Mouse (Mus musculus) G1E (cell line): ENCODE results near the gene Plin3.

Experiments used
- CTCF ChIP-seq: IDR thresholded peaks from 2 replicates; pipeline ENCODE4 v1.5.1; 2012; ENCODE audit warnings: low read depth, low read length, inconsistent platforms, mixed read lengths
- GATA1 ChIP-seq: IDR thresholded peaks from 2 replicates; pipeline ENCODE4 v1.6.1; 2012; ENCODE audit warnings: borderline replicate concordance, low read length, inconsistent platforms, mixed read lengths
- POLR2AphosphoS5 ChIP-seq: IDR thresholded peaks from 2 replicates; pipeline ENCODE4 v1.6.1; 2012; ENCODE audit warnings: low read depth, low read length, inconsistent platforms; ENCODE audit not compliant: insufficient replicate concordance
- TAL1 ChIP-seq: conservative IDR thresholded peaks from 2 replicates; pipeline ENCODE4 v1.6.1; 2012; ENCODE audit warnings: low read depth, low read length, inconsistent platforms, mixed read lengths

DNA sequence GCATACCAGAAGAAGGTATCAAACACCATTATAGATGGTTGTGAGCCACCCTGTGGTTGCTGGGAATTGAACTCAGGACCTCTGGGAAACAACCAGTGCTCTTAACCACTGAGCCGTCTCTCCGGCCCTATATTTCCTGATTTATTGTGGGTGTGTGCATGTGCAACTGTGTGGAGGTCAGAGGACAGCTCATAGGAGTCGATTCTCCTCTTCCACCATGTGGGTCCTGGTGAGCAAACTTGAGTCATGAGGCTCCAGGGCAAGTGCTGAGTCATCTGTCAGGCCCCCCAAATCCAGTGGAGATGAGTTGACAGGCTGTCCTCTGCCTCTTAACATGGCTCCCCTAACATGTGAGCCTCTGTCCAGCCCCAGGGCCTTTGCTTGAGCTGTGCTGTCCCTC is 26.8 kb downstream of the Plin3 start:
- TF ChIP-seq CTCF (no peak), GATA1 (no peak), POLR2AphosphoS5 (no peak), TAL1 (no peak)
